Mouse (Mus musculus) adrenal gland, adult 2 months (tissue): ENCODE results near the gene Olfr1002. TPM values are rescaled to one million over a fixed set of nuclear protein-coding genes. Genes with fewer than 3 reads are reported as not detected.
"Not testable (repeated sequence)": the region's sequence is repeated elsewhere in the genome, so short reads cannot be mapped to it uniquely, and the experiment has no call there.

Experiments
- DNase-seq: peaks from one replicate; pipeline ENCODE4 v3.0.0; 2021
- long read RNA-seq: library from polyadenylated mRNA; stranded (forward); transcript quantifications from one replicate; pipeline ENCODE4 v2.0.0, GENCODE M21; 2021
- polyA plus RNA-seq: library from polyadenylated mRNA; depleted of rRNA; stranded (reverse); fragments of >200 nt; gene quantifications from 2 replicates; pipeline ENCODE4 v1.2.3, GENCODE M21; 2012; rRNA removed
- total RNA-seq, 2 experiments: library from RNA; stranded (reverse); gene quantifications; 2 replicates each; pipeline ENCODE4 v1.2.3; 2021

Gene Olfr1002
- total RNA-seq: not detected
- not detected in 2 replicates for polyA plus RNA-seq
- long read RNA-seq: 0 reads

GRCm38 (mm10) chr2:85650604-85651003 lies at the start of gene Olfr1002:
Gene Olfr1002, minus strand, starts transcription at chr2:85650704.
- DNase-seq: no peak

DNA sequence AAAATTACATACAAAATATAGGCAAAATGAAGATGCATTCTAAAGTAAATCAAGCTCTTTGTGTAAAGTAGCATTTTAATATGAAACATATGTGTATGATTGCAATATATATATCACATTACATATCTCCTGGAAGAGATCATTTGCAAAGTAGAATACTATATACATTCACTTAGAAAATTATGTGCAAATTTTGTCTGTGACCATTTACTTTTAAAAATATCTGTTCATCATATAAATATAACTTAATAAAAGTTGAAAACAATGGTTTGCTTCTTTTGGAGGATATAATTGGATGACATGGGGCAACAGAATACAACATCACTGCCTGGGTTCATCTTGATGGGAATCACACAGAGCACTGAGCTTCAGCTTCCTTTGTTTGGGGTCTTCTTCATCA lies 38.6 kb upstream of the Olfr1002 start, which contains the start of gene Olfr1008:
Olfr1008 (plus strand) TSS at position 301 of the 400 bp plus-strand sequence.
- DNase-seq: no peak

- DNase-seq: no peak
Observed at GRCm38 (mm10) chr2:85678667-85679066, 28.2 kb upstream of the Olfr1002 start, which contains the start of gene Olfr1006. Gene Olfr1006, minus strand, starts transcription at chr2:85678767.

GRCm38 (mm10) chr2:85664355-85664754 lies 13.9 kb upstream of the Olfr1002 start, which contains the start of gene Olfr154:
Gene Olfr154, minus strand, starts transcription at chr2:85664455.
- DNase-seq: not testable (repeated sequence)

DNA sequence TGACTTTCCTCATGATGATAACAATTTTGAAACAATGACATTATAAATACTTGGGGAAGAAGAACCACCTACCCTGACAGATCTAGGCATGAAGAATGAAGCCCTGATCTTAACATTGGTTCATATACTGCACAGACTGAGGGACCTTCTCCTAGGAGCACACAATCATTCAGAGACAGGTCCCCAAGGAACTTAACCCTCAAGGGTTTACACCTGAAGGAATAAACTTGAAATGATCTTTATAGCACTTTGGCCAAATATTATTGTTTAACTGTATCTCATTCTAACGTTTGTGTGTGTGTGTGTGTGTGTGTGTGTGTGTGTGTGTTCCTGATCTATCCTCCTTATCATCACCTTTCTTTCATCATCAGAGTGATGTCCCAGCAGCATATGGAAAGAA lies 38.7 kb downstream of the Olfr1002 start, which contains the start of gene Olfr1000:
Olfr1000 (minus strand) TSS at position 101 of the 400 bp plus-strand sequence.
- DNase-seq: no peak

Other genes starting within 250 kb of the Olfr1002 start
- not detected for gene Olfr992, start 241.2 kb downstream of the Olfr1002 start, total RNA-seq
- not detected in 2 replicates for gene Olfr992, start 241.2 kb downstream of the Olfr1002 start, polyA plus RNA-seq
- not detected for gene Olfr993, start 235.8 kb downstream of the Olfr1002 start, total RNA-seq
- gene Olfr993, start 235.8 kb downstream of the Olfr1002 start, polyA plus RNA-seq: not detected in 2 replicates
- gene Olfr994, start 214.3 kb downstream of the Olfr1002 start, total RNA-seq: not detected
- not detected in 2 replicates for gene Olfr994, start 214.3 kb downstream of the Olfr1002 start, polyA plus RNA-seq
- not detected for gene Olfr995, start 207.1 kb downstream of the Olfr1002 start, total RNA-seq
- not detected in 2 replicates for gene Olfr995, start 207.1 kb downstream of the Olfr1002 start, polyA plus RNA-seq
- gene 4833423E24Rik, start 131.7 kb downstream of the Olfr1002 start, total RNA-seq: under 1 TPM; 0.38 to 0.49 TPM
- gene 4833423E24Rik, start 131.7 kb downstream of the Olfr1002 start, polyA plus RNA-seq: not detected in 2 replicates
- gene Olfr996, start 71.5 kb downstream of the Olfr1002 start, total RNA-seq: not detected
- gene Olfr996, start 71.5 kb downstream of the Olfr1002 start, polyA plus RNA-seq: 0.13 and 0.16 TPM in 2 replicates
- not detected for gene Olfr998, start 61.8 kb downstream of the Olfr1002 start, total RNA-seq
- gene Olfr998, start 61.8 kb downstream of the Olfr1002 start, polyA plus RNA-seq: not detected in 2 replicates
- not detected for gene Olfr1000, start 38.8 kb downstream of the Olfr1002 start, total RNA-seq
- not detected in 2 replicates for gene Olfr1000, start 38.8 kb downstream of the Olfr1002 start, polyA plus RNA-seq
- gene Olfr154, start 13.8 kb upstream of the Olfr1002 start, total RNA-seq: not detected
- not detected in 2 replicates for gene Olfr154, start 13.8 kb upstream of the Olfr1002 start, polyA plus RNA-seq
- not detected for gene Olfr1006, start 28.1 kb upstream of the Olfr1002 start, total RNA-seq
- not detected in 2 replicates for gene Olfr1006, start 28.1 kb upstream of the Olfr1002 start, polyA plus RNA-seq
- not detected for gene Olfr1008, start 38.7 kb upstream of the Olfr1002 start, total RNA-seq
- not detected in 2 replicates for gene Olfr1008, start 38.7 kb upstream of the Olfr1002 start, polyA plus RNA-seq
- gene Olfr1009, start 64.7 kb upstream of the Olfr1002 start, total RNA-seq: under 1 TPM in 1 of 2 experiments, not detected in 1; 0.07 TPM
- not detected in 2 replicates for gene Olfr1009, start 64.7 kb upstream of the Olfr1002 start, polyA plus RNA-seq
- gene Olfr1012, start 112.1 kb upstream of the Olfr1002 start, total RNA-seq: not detected
- gene Olfr1012, start 112.1 kb upstream of the Olfr1002 start, polyA plus RNA-seq: not detected in 2 replicates
- gene Olfr1013, start 116.4 kb upstream of the Olfr1002 start, total RNA-seq: under 1 TPM in 1 of 2 experiments, not detected in 1; 0.21 TPM
- not detected in 2 replicates for gene Olfr1013, start 116.4 kb upstream of the Olfr1002 start, polyA plus RNA-seq
- gene Olfr1014, start 122.0 kb upstream of the Olfr1002 start, total RNA-seq: not detected
- gene Olfr1014, start 122.0 kb upstream of the Olfr1002 start, polyA plus RNA-seq: not detected in 2 replicates
- gene Olfr1015, start 131.3 kb upstream of the Olfr1002 start, total RNA-seq: not detected
- not detected in 2 replicates for gene Olfr1015, start 131.3 kb upstream of the Olfr1002 start, polyA plus RNA-seq
- not detected for gene Olfr1016, start 151.8 kb upstream of the Olfr1002 start, total RNA-seq
- gene Olfr1016, start 151.8 kb upstream of the Olfr1002 start, polyA plus RNA-seq: not detected in 2 replicates
- gene Olfr1018, start 167.8 kb upstream of the Olfr1002 start, total RNA-seq: not detected
- not detected in 2 replicates for gene Olfr1018, start 167.8 kb upstream of the Olfr1002 start, polyA plus RNA-seq
- not detected for gene Olfr1019, start 194.8 kb upstream of the Olfr1002 start, total RNA-seq
- not detected in 2 replicates for gene Olfr1019, start 194.8 kb upstream of the Olfr1002 start, polyA plus RNA-seq
- not detected for gene Olfr1020, start 196.3 kb upstream of the Olfr1002 start, total RNA-seq
- gene Olfr1020, start 196.3 kb upstream of the Olfr1002 start, polyA plus RNA-seq: not detected in 2 replicates
- not detected for gene Olfr1022, start 217.9 kb upstream of the Olfr1002 start, total RNA-seq
- gene Olfr1022, start 217.9 kb upstream of the Olfr1002 start, polyA plus RNA-seq: not detected in 2 replicates
- not detected for gene Olfr1023, start 234.9 kb upstream of the Olfr1002 start, total RNA-seq
- gene Olfr1023, start 234.9 kb upstream of the Olfr1002 start, polyA plus RNA-seq: not detected in 2 replicates